Mouse (Mus musculus): ENCODE results near the gene Spen. TPM values are rescaled to one million over a fixed set of nuclear protein-coding genes. Genes with fewer than 3 reads are reported as not detected.

The Spen gene
- polyA plus RNA-seq, 1 experiment from 2014 or later = 19.7 TPM

GRCm38 (mm10) chr4:141466289-141466795, 72.1 kb downstream of the Spen start:
- Histone ChIP-seq H3K36me3 (peaks cover 97% of the 10 kb centered on the region), H3K27ac (no peak overlapping the region), H3K4me2 (no peak overlapping the region), H3K27me3 (no peaks in the 10 kb centered on the region), H3K9ac (no peak overlapping the region), H3K9me3 (no peaks in the 10 kb centered on the region), H3K4me3 (no peak overlapping the region), H3K4me1 (replicated peaks) (0 out of 2 replicates have a peak, but pooled peaks cover 2% of the 10 kb centered on the region)
- WGBS = 92% methylated on average over 16 of the region's 16 CpGs
- no peak for ATAC-seq (ENCODE audit: low FRiP score)

DNA sequence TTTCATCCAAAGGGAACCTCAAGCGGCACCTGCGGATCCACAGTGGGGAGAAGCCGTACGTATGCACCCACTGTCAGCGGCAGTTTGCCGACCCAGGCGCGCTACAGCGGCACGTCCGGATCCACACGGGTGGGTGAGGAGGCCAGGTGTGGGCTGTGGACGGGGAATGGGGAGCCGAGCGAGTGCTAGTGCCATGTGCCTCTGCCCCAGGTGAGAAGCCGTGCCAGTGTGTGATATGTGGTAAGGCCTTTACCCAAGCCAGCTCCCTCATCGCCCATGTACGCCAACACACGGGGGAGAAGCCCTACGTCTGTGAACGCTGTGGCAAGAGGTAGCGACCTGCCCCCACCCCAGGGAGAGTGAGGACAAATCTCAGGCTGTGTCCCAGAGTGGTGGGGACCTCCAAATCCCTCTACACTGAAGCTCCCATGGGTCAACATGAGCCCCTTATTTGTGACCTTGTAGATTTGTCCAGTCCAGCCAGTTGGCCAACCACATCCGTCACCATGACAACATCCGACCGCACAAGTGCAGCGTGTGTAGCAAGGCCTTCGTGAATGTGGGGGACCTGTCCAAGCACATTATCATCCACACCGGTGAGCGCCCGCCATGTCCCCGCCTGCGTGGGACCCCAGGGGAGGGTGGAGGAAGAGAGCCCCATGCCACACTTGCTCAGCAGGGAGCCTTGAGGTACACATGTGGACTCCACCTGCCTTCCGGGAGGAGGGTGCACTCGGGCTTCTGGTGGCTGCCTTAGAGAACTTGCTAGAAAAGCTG, 72.7 kb downstream of the Spen start:
- no peaks in the 10 kb centered on the region for H3K9me3 ChIP-seq
- 86% methylated on average over 34 of the region's 34 CpGs for WGBS
- peaks cover 91% of the 10 kb centered on the region for H3K36me3 ChIP-seq
- H3K27ac ChIP-seq = no peak overlapping the region
- H3K4me2 ChIP-seq = no peak overlapping the region
- H3K4me1 ChIP-seq (replicated peaks) = peaks cover 8% of the 10 kb centered on the region
- H3K9ac ChIP-seq = no peak overlapping the region
- H3K4me3 ChIP-seq = no peak overlapping the region
- ATAC-seq (ENCODE audit: low FRiP score) = no peak
- no peaks in the 10 kb centered on the region for H3K27me3 ChIP-seq

DNA sequence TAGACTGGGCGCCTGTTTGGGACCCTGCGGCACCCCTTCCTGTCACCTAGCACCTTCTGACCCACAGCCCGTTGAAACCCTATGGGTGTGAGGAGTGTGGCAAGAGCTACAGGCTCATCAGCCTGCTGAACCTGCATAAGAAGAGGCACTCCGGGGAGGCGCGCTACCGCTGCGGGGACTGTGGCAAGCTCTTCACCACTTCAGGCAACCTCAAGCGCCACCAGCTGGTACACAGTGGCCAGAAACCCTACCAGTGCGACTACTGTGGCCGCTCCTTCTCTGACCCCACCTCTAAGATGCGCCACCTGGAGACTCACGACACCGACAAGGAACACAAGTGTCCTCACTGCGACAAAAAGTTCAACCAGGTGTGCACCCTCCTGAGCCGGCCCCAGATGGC, 73.7 kb downstream of the Spen start:
- Histone ChIP-seq H3K4me1 (replicated peaks) (peaks cover 13% of the 10 kb centered on the region), H3K4me3 (no peak overlapping the region), H3K27ac (no peak overlapping the region), H3K9me3 (no peaks in the 10 kb centered on the region), H3K9ac (no peak overlapping the region), H3K4me2 (no peak overlapping the region), H3K36me3 (peaks cover 91% of the 10 kb centered on the region), H3K27me3 (no peaks in the 10 kb centered on the region)
- 73% methylated on average over 16 of the region's 16 CpGs for WGBS
- ATAC-seq (ENCODE audit: low FRiP score) = no peak

- H3K36me3 ChIP-seq = peaks cover 81% of the 10 kb centered on the region
- ATAC-seq (ENCODE audit: low FRiP score) = no peak
- no peak overlapping the region for H3K4me2 ChIP-seq
- H3K4me1 ChIP-seq (replicated peaks) = peaks cover 21% of the 10 kb centered on the region
- WGBS = 81% methylated on average over 14 of the region's 14 CpGs
- no peaks in the 10 kb centered on the region for H3K27me3 ChIP-seq
- H3K9me3 ChIP-seq = no peaks in the 10 kb centered on the region
- no peak overlapping the region for H3K4me3 ChIP-seq
- H3K9ac ChIP-seq = no peak overlapping the region
- H3K27ac ChIP-seq = no peak overlapping the region
Observed at GRCm38 (mm10) chr4:141463472-141463871, 74.9 kb downstream of the Spen start.

GRCm38 (mm10) chr4:141461576-141461975, 76.8 kb downstream of the Spen start:
- no peak for ATAC-seq (ENCODE audit: low FRiP score)
- Histone ChIP-seq H3K4me3 (no peak overlapping the region), H3K4me1 (replicated peaks) (peaks cover 28% of the 10 kb centered on the region), H3K27me3 (no peaks in the 10 kb centered on the region), H3K27ac (no peak overlapping the region), H3K9me3 (no peaks in the 10 kb centered on the region), H3K9ac (no peak overlapping the region), H3K4me2 (no peak overlapping the region), H3K36me3 (peaks cover 65% of the 10 kb centered on the region)
- 87% methylated on average over 12 of the region's 12 CpGs for WGBS

GRCm38 (mm10) chr4:141461088-141461487, 77.3 kb downstream of the Spen start:
- WGBS = 39% methylated on average over 12 of the region's 12 CpGs
- Histone ChIP-seq H3K9me3 (no peaks in the 10 kb centered on the region), H3K4me2 (no peak overlapping the region), H3K27me3 (no peaks in the 10 kb centered on the region), H3K27ac (no peak overlapping the region), H3K36me3 (peaks cover 65% of the 10 kb centered on the region), H3K4me1 (replicated peaks) (peaks cover 28% of the 10 kb centered on the region), H3K9ac (no peak overlapping the region), H3K4me3 (no peak overlapping the region)
- no peak for ATAC-seq (ENCODE audit: low FRiP score)

GRCm38 (mm10) chr4:141460481-141460880, 77.9 kb downstream of the Spen start:
- Histone ChIP-seq H3K4me2 (no peak overlapping the region), H3K9ac (no peak overlapping the region), H3K36me3 (peaks cover 64% of the 10 kb centered on the region), H3K4me1 (replicated peaks) (peaks cover 31% of the 10 kb centered on the region), H3K9me3 (no peaks in the 10 kb centered on the region), H3K27ac (no peak overlapping the region), H3K4me3 (no peak overlapping the region), H3K27me3 (no peaks in the 10 kb centered on the region)
- 95% methylated on average over 4 of the region's 4 CpGs for WGBS
- ATAC-seq (ENCODE audit: low FRiP score) = no peak

GRCm38 (mm10) chr4:141459766-141460165, 78.6 kb downstream of the Spen start:
- H3K9me3 ChIP-seq = no peaks in the 10 kb centered on the region
- no peak overlapping the region for H3K4me2 ChIP-seq
- no peak overlapping the region for H3K9ac ChIP-seq
- H3K36me3 ChIP-seq = peaks cover 60% of the 10 kb centered on the region
- H3K4me3 ChIP-seq = no peak overlapping the region
- H3K4me1 ChIP-seq (replicated peaks) = peaks cover 33% of the 10 kb centered on the region
- H3K27ac ChIP-seq = no peak overlapping the region
- ATAC-seq (ENCODE audit: low FRiP score) = no peak
- WGBS = 87% methylated on average over 9 of the region's 9 CpGs
- H3K27me3 ChIP-seq = no peaks in the 10 kb centered on the region

DNA sequence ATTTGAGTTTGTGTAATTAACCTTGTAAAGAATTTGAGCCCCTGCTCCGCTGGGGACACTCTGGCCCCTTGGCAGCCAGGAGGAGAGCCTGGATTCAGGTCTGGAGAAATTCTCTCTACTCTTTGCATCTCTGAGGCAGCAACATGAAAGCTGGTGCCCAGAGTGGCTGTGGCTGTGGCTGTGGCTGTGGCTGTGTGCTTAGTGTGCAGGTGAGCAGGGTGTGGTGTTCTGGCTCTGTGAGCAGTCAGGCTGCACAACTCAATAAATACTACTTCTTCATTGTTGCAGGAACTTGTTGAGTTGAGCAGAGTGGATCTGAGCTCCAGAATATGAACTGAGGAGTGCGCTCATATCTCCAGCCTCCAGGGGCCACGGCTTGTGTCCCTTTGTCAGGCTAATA, 79.5 kb downstream of the Spen start:
- no peak for ATAC-seq (ENCODE audit: low FRiP score)
- 54% methylated on average over 3 of the region's 3 CpGs for WGBS

GRCm38 (mm10) chr4:141458236-141458635, 80.2 kb downstream of the Spen start:
- Histone ChIP-seq H3K9ac (peak overlapping the region; percentile 20; the same call in 1 of the 2 replicates), H3K36me3 (peaks cover 55% of the 10 kb centered on the region), H3K27me3 (no peaks in the 10 kb centered on the region), H3K4me2 (no peak overlapping the region), H3K27ac (peak overlapping the region; percentile 6; the same call in 1 of the 2 replicates), H3K4me1 (replicated peaks) (peaks cover 38% of the 10 kb centered on the region), H3K4me3 (no peak overlapping the region), H3K9me3 (no peaks in the 10 kb centered on the region)
- 15% methylated on average over 7 of the region's 7 CpGs for WGBS
- ATAC-seq (ENCODE audit: low FRiP score) = no peak

More for the DNA sequence above, 79.5 kb downstream of the Spen start:
- H3K27me3 ChIP-seq = no peaks in the 10 kb centered on the region
- H3K9me3 ChIP-seq = no peaks in the 10 kb centered on the region
- peaks cover 37% of the 10 kb centered on the region for H3K4me1 ChIP-seq (replicated peaks)
- H3K4me3 ChIP-seq = no peak overlapping the region
- no peak overlapping the region for H3K4me2 ChIP-seq
- H3K27ac ChIP-seq = peak overlapping the region; percentile 6; the same call in 1 of the 2 replicates
- no peak overlapping the region for H3K9ac ChIP-seq
- peaks cover 56% of the 10 kb centered on the region for H3K36me3 ChIP-seq

DNA sequence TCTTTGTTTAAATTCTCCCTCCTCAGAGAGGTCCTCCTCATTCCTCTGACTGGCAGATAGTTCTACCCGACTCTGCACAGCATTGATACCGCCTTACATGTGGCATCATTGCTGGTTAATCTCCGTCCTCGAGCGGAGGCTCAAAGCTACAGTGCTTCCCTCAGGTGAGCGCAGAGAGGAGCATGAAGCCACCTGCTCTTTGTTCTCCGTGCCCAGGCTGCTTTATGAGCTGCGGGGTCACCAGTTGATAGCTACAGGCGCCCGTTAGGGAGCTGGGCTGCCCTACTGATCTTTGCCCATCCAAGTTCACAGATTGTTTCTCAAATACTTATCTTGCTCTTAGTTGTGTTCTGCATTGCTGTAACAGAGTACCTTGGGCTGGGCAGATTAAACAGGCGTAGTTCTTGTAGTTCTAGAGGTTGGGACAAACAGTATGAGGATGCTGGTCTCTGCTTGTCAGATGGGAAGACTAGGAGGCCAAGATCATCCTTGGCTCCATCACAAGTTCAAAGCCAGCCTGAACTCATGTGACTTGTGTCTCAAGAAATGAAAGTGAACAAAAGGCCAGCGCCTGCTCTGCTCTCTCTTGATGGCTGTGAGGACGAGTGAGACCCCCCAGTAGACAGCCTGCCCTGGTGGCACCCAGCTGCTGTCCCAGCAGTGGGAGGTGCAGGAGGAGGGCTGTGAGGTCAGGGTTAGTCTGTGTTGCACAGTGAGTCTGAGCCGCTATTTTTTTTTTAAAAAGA, 82.0 kb downstream of the Spen start:
- Histone ChIP-seq H3K27ac (no peak overlapping the region), H3K4me3 (no peak overlapping the region), H3K27me3 (no peaks in the 10 kb centered on the region), H3K4me2 (no peak overlapping the region), H3K36me3 (peaks cover 56% of the 10 kb centered on the region), H3K9ac (no peak overlapping the region), H3K4me1 (replicated peaks) (peaks cover 39% of the 10 kb centered on the region), H3K9me3 (no peaks in the 10 kb centered on the region)
- WGBS = 92% methylated on average over 14 of the region's 14 CpGs
- no peak for ATAC-seq (ENCODE audit: low FRiP score)

- H3K36me3 ChIP-seq = peaks cover 58% of the 10 kb centered on the region
- WGBS = 76% methylated on average over 4 of the region's 4 CpGs
- H3K9me3 ChIP-seq = no peaks in the 10 kb centered on the region
- H3K27ac ChIP-seq = no peak overlapping the region
- ATAC-seq (ENCODE audit: low FRiP score) = no peak
- H3K4me3 ChIP-seq = no peak overlapping the region
- no peak overlapping the region for H3K9ac ChIP-seq
- H3K4me1 ChIP-seq (replicated peaks) = peaks cover 31% of the 10 kb centered on the region
- no peaks in the 10 kb centered on the region for H3K27me3 ChIP-seq
- no peak overlapping the region for H3K4me2 ChIP-seq
Observed at GRCm38 (mm10) chr4:141455526-141455925, 82.9 kb downstream of the Spen start.
